Mouse (Mus musculus) monocyte, adult 5-6 weeks (primary cell): ENCODE results near the gene Bex3. TPM values are rescaled to one million over a fixed set of nuclear protein-coding genes. Genes with fewer than 3 reads are reported as not detected.
"Not testable (repeated sequence)": the region's sequence is repeated elsewhere in the genome, so short reads cannot be mapped to it uniquely, and the experiment has no call there.

Source experiments
- ATAC-seq: fragments of 153-309, 156-312 bp; replicated peaks from 2 replicates; pipeline ENCODE4 v1.8.0; 2017; ENCODE audit warnings: mild to moderate bottlenecking; ENCODE audit not compliant: low TSS enrichment, insufficient number of reproducible peaks, severe bottlenecking, poor library complexity, low FRiP score
- total RNA-seq: library from RNA; stranded (forward); fragments of 200-1000, 200-491, 200-594 nt; gene quantifications from 3 replicates; pipeline ENCODE4 v1.2.3, GENCODE M21; 2017

Bex3 gene
- 18.0 to 32.2 TPM (median 21.1 TPM) in 3 replicates for total RNA-seq

DNA sequence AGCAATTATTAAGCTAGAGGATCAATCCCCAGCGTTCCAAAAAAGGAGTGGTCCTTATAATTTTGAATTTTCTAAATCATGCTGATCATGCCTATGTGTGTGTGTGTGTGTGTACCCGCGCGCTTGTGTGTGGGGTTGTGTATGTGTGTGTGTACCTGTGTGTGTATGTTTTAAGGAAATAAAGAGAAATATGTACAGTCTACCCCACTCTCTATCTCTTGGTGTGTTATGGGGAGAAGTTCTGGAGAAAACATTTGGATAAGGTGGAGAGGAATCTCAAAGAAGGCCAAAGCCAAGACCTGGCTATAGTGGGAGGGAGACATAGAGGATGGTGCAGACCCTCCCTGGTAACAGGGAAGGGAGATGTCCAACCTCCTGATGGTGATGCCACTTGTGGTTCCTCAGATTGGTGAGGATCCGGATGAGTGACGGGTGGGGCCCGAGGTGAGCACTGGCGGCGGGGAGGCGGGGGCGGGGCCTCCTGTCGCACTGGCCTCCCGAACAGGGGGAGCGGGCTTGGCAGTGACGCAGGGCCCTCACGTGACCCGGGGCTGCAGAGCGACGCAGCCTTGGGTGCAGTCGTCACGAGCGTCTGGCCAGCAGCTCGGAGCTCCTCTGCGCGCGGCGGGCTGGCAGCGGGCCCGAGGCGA lies at the start of gene Bex3:
TSS of gene Bex3 (plus strand) at position 511 of the 650 bp plus-strand sequence.
- ATAC-seq, result peak; percentile 47; the same call in 1 of the 2 replicates

DNA sequence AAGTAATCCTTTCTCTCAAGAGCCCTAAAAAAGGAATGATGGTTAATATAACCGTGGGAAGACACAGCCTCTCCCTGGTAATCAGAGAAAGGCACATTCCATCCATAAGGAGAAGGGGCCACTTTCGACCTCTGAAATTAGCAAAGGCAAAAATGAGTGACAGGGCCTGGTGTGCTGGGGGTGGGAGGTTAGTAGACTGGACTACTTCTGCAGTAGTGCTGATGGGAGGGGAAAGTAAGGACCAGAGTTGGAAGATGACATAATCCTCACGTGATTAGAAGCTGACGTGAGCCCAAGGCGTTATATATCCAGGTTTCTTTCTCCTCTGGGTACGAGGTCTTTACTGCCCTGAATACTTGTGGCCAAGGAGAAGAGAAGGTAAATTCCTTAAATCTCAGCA lies 46.3 kb upstream of the Bex3 start:
- no peak for ATAC-seq

DNA sequence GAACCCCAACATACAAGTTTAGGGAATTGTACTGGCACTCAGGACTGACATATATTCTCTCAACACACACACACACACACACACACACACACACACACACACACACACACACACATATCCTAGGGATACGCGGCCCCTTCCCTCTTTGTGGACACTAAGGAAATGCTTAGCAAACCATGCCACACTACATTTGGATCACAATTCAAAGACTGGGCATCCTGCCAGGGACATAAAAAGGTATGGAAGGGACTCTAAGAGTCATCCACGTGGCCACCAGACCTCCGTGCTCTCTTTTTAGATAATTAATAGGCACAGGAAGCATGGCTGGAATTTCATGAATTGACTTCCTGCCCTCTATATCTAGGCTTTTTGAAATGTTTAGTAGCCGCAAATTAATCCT lies 42.3 kb upstream of the Bex3 start:
- no peak for ATAC-seq

DNA sequence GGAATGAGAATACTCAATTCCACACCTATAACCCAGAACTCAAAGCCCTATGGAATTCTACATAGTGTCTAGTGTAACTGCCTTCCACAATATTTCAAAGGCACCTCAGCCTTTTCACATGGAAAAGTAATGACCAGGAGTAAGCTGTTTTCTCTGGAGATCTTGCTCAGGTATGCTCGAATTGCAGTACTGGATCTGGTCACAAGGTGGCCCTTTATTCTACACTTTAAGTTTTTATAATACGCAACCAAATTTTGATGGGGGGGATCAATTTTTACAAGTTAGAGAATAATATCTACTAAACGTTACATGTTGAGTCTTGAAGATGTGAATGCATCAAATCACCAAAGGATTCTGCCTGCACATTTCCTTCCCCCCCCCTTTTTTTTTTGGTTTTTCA lies 31.9 kb upstream of the Bex3 start:
- no peak for ATAC-seq

DNA sequence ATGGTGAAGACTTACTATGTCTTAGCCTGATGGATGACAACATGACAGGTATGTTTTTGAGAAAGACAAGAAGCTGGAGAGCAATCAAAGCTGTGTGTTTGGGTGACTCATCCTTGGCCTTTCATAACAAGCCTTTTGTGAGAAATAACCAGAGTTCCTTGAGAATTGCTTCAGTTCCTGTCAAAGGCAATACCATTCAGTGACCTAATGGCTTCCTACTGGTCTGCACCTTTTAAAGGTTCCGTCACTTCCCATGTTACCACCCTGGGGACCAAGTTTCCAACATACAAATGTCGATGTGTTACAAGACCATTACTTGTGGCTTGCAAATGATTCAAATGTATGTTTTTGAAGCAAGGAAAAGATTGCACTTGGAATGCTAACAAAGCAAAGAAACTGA lies 26.9 kb upstream of the Bex3 start:
- no peak for ATAC-seq

DNA sequence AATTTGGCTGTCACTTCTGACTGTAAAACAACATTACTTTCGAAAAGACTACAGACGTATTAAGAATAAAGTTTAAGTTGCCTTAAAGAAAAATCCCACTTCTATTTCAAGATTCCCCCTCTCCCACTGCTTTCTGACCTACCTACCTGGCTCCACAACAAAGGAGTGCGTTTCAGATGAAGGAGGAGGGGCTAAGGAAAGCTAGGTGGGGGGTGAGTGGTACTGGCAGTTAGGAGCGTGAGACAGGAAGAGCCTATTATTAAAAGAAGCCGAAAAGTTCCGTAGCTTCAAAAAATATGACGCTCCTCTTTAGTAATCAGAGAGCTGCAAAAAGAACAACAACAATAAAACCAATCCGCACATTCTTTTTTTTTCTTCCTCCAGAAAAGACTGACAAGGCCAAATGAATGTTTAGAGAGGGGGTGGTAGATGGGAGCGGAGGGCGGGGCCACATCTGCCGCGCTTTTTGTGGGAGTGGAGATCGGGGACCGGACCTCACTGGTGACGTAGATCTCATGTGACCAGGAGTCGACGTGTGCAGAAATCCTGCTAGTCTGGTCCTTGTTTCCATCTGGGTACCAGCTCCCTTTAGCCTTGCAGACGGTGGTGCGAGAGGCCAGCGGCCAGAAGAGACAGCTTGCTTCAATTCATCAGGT lies 25.4 kb upstream of the Bex3 start, which contains the start of gene Tceal9:
TSS of gene Tceal9 (plus strand) at position 506 of the 656 bp plus-strand sequence.
- ATAC-seq, result peak; percentile 73; the same call in 1 of the 2 replicates

DNA sequence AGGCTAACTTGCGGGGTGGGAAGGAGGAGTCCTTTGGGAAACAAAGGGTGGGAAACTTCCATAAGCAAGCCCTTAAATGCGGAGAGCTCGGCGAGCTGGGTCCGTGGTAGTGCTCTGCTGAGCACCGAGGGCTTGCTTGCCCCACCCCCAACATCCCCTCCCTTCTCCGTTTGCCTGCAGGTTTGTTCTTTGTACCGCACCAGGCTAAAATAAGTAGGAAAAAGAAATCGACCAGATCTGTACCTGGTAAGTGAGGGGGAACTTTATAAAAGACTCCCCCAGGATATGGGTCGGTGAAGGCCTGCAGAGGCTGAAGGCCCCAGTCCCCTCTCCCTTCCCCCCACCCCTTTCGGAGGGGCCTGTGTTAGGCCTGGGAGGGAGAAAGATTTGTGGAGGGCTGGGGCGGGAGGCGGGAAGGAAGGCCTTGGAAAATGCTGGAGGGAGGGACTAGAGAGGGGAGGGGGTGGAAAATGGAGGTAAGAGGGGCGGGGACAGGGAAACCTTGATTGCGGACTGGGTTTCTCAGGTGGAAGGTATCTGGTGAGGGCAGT lies 24.5 kb upstream of the Bex3 start:
- no peak for ATAC-seq

DNA sequence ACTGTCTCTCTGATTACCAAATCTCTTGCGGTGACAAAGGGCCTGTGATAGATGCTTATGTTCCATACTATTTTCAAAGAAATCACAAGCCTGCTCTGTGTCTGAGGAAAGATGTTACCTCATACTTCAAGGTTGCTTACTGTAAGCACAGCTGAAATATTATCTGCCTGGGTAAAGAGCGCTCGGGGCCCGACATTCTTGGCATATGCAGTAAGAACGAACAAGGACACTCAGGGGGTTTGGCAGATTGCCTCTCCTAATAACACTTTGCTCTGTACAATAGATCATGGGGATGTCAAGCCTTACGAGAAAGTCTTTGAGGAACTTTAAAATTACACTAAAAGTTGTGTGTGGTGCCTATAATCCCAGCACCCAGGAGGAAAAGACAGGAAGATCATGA lies 21.2 kb upstream of the Bex3 start:
- no peak for ATAC-seq

DNA sequence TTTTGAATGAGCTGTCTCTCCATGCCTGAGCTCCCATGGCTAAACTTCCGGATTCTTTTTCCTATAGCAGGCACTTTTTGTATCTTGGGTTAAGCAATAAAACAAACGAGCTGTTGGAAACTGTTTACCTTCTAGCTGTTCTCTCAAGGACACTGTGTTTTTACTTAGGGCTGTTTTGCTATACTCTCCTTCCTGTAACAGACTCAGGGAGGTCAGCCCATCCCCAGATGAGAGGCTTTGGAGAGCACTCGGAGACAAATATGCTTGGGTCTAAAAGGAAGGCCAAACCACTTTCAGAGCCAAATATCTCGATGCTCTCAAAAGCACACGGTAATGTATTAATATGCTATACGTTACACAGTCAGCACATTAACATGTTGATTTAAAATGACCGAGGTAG lies 20.4 kb upstream of the Bex3 start:
- no peak for ATAC-seq

DNA sequence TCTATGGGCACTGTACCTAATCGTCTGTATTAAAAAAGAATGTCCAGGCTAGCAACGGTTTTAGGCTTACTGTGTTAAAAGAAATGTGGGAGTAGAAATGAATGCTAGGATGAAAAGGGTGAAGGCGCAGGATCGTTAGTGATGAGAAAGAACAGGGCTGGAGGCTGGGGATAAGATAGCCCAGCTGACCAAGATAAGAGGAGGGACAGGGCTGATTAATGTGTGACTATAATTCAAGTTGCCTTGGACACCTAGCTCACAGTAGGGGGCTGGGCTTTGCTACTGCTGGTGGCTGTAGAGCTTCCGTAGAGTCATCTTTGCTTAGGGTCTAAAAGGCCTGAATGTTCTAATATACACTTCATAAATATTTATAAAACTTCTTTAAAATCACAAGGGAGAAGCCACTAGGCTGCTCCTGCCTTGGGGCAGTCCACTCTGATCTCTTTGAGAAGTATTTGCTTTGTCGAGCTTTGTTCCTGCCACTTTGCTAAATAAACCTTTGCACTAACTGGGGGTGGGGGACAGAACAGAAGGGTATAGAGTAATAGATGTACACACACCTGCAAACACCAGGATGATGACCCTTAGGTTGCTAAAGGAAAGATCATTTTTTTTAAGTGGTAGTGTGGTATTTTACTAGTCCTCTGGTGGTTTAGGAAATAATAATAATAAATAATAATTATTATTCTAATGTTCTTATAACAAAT lies 17.9 kb upstream of the Bex3 start:
- no peak for ATAC-seq

DNA sequence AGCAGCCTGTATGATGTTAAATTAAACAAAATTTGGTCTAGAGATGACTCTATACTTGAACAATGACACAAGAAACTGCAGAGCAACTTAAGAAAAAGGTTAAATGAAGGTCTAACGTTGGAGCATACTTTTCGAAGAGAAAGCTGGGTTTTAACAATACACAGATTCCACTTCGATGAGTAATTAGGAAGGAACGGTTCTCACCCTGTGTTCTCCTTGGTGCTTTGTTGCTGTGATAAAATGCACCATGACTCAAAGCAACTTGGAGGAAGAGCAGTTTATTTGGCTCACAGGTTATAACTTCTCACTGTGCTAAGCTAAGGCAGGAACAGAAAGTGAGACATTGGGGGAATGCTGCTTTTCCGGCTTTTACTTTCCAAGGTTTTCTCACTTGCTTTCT lies 2.3 kb upstream of the Bex3 start:
- ATAC-seq, result no peak

DNA sequence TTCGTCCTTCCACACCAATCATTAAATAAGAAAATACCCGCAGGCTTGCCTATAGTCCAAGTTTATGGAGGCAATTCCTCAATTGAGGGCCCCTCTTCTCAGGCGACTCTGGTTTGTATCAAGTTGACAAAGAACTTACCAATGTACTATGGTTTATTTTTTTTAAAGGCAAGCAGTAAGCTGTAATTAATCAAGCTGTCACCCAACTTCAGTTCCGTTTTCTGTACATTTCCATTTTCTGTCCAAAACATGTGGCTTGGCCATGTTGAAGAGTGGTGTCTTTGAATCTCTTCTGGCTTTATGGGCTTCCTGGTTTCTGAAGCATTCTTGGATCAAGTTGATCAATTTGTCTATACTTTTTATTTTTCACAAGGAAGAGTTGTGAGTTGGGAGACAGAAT lies 1.9 kb upstream of the Bex3 start:
- no peak for ATAC-seq

DNA sequence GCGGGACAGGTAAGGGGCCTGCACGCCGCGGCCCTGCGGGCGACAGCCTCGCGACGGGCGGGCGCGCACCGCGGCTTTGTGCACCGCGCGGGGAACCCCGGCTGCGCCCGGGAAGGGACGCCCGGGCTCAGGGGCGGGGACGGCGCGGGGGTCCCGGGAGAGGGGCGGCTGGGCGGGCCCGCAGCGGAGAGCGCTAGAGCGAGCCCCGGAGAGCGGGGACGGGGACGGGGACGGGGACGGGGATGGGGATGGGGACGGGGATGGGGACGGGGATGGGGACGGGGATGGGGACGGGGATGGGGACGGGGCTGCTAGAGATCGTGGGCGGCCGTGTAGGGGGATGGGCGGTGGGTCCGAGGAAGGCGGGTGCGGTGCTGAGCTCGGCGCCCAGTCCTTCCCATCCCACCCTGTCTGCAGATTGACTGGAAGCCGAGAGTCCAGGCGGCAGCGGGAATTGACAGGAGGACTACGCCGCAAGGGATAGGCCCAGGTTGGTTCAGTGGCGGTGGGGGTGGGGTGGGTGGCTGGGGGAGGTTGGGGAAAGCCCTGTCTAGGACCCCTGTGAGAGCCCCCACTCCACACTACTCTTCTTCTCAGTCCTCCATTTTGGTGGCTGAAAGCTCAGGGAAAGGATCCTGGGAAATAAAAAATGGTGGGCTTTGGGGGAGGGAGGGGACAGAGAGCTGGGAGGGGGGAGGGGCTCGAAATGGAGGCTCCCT lies 499 bp downstream of the Bex3 start:
- ATAC-seq, result not testable (repeated sequence)

DNA sequence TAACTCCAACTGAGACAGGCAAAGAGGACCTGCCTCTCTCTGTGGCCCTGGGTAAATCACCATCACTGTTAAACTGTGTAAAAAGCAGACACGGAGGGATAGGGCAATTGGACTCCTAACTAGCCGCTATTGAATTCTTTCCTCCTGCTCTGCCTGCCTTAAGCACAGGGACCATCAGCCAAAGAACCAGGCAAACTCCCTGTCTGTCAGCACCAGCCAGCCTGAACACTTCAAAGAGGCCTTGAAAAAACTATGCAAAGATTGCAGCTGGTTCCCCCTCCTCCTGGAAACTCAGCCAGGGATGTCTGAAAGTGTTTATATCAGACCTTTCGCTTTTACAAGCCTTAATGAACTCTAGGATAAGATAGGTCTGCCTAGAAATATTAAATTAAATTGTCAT lies 4.5 kb downstream of the Bex3 start:
- no peak for ATAC-seq

DNA sequence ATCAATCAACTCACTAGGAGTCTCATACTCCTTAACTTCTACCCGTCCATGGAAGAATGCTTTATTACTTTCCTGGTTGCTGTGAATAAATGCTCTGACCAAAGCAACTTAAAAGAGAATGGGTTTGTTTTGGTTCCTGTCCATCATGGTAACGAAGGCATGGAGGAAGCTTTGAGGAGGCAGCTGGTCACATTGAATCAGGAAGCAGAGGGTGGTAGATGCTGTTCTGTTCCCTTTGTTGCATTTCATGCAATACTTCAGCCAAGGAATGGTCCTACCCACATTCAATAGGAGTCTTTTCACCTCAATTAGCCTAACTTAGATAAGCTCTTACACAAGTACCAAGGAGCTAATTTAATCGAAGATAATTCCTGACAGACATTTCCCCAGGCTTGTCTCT lies 5.3 kb downstream of the Bex3 start:
- no peak for ATAC-seq

DNA sequence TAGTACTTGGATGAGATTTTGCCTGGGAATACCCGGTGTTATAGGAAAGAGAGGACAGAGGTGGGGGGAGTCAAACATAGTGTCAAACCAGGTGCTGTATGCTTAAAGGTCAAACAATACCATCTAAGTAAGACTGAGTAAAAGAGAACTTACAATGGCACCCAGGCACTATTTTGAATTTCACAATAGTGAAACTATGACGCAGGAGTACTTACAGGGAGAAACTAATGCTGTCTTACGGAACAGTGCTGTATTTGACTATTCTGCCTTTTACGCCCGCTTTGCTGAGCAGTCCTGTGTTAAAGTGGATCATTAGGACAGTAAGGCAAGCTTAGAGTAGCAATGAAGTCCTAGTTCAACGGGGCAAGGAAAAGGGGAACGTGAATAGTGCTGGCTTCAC lies 7.5 kb downstream of the Bex3 start:
- no peak for ATAC-seq

DNA sequence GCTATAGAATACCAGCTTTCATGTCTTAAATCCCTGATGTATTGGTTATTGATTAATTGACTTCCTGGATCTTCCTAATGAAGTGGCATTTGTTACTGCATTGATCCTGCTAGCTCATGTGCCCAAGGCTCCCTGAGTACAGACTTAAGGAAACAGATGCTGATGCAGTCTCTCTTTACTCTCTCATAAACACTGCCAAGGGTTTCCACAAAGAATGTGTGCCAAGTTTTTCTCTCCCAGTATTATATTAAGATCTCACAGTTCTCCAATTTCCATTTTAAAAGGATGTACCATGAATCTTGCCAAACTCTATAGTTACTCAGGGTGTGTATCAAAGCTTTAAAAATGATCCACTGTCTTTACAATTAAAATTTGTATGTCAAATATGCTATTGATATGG lies 8.3 kb downstream of the Bex3 start:
- no peak for ATAC-seq

DNA sequence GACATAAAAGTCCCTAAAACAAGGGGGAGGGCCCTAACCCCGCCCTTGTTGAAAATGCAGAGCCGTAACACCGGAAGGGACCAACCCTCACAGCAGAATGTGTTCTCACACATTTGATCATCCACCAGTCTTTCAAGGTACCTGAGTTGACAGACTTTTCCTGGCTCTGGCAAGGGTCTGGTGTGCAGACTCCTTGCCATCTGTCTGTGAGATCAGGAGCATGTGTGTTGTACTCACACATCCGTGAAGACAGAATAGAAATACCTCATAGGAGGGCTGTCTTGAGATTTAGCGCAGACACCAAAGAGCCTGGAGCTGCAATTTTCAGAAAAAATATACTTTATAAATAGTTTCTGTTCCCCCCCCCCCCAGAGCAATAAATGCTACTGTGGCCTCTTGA lies 9.4 kb downstream of the Bex3 start:
- ATAC-seq, result no peak

DNA sequence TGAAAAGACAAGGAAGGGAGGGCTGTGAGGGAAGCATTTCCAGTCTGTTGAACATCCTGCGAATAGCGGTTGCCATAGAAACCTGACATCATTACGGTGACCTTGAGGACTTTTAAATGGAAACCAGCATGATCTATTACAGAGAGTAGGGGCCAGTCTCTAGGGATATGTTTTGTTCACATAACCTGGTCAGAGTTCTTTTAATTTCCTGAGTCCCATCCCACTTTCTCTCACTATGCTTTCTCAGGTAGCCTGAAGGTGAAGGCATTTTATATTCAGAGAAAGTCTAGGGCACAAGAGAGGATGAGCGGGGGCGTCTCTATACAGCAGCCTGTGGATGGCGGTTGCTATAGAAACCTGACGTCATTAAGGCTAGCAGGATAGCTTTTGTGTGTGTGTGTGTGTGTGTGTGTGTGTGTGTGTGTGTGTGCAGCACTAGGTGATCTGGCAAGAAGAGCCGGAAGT lies 20.8 kb downstream of the Bex3 start:
- no peak for ATAC-seq
